Mouse (Mus musculus): Measurements from ENCODE around the gene Gramd4.
"Not testable (repeated sequence)": the region's sequence is repeated elsewhere in the genome, so short reads cannot be mapped to it uniquely, and the experiment has no call there.

Gramd4 gene

GRCm38 (mm10) chr15:86116421-86116820 lies 58.9 kb downstream of the Gramd4 start:
- DNase-seq (ENCODE audit: low spot score): no peak

- DNase-seq (ENCODE audit: low spot score): no peak
These were observed 59.9 kb downstream of the Gramd4 start for GRCm38 (mm10) chr15:86117115-86118100.

DNA sequence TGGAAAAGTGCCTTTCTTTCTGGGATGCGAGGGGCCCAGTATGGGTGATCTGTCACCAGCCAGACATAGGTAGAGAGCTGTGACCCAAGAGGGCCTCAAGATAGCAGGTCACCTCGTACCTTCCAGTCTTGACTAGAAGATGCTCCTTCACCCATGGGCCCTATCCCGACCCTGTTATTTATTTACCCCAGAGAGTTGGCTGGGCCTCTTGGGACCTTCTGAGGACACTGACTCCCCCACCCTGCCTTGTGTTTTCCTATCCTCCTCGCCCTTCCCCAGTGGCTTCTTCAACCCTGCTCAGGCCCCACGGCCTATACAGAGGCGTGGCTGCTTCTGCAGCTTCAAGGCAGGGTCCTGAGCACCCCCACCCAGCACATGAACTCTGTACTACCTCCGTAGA lies 61.7 kb downstream of the Gramd4 start:
- DNase-seq (ENCODE audit: low spot score): no peak

DNA sequence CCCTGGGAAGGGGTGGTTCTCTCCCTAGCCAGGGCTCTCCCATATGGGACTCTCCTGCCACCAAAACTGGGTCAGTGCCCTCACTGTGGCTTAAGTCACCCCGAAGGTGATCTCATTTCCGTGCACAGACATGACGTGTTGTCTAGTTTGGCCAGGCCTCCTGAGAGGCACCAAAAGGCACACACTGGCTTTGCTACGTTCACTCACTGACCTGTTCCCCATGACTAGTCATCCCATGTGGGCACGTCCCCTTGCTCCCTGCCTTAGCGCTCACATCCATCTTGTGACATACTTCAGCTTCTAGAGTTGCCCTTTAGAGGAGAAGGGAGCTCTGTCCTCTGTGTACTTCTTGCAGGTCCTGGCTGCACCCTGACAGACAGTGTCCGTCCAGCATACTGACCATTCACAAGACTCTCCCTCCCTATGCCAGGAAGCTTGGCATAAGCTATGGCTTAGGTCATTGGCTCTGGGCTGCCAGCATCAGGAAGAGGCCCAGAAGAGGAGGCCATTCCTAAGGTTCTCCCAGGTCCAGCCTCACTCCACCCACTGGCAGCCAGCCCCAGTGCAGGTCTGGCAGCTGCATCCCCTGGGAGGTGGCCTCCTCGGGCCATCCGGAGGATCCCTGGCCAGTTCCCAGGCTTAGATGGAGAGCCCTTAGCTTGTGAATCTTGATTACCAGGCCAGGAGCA lies 64.9 kb downstream of the Gramd4 start:
- peak; percentile 36 for DNase-seq (ENCODE audit: low spot score)

DNA sequence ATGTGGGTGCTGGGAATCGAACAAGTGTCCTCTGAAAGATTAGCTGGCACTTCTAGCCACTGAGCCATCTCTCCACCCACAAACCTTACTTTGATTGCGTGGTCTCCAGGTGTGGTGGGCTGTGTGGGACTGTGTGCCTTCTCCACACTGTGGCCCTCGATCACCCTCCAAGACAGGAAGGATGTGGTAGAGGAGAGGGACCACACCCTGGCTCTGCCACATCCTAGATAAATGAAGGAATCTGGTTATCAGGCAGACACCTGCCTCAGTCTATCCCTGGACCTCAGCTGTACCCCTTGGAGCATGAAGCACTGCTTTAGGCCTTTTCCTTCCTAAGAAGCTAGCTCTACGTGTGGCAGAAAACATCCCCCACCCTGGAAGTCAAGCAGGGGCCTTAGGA lies 65.9 kb downstream of the Gramd4 start:
- no peak for DNase-seq (ENCODE audit: low spot score)

GRCm38 (mm10) chr15:86124359-86124758 lies 66.9 kb downstream of the Gramd4 start:
- peak; percentile 67 for DNase-seq (ENCODE audit: low spot score)

DNA sequence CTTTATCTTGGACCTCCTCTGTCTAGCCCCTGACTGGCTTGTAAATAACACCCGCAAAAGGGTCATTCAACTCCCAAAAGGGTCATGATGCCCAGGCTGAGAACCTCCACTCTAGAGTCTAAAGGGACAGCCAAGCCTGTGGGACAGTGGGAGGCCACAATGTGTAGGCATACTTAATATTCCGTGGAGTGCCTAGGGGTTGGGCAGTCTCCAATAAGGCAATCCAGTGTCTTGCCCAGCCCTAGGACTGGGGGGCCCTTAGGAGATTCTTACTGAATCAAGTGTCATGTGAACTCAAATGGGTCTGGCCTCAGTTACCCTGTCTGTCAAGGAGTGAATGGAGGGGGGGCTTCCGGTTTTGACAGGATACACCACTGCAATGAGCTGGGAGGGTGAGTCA lies 71.5 kb downstream of the Gramd4 start:
- DNase-seq (ENCODE audit: low spot score): no peak

GRCm38 (mm10) chr15:86130657-86131056 lies 73.2 kb downstream of the Gramd4 start:
- DNase-seq (ENCODE audit: low spot score): no peak

- DNase-seq (ENCODE audit: low spot score): peak; percentile 87
These were observed 77.7 kb downstream of the Gramd4 start for GRCm38 (mm10) chr15:86134941-86135783.

DNA sequence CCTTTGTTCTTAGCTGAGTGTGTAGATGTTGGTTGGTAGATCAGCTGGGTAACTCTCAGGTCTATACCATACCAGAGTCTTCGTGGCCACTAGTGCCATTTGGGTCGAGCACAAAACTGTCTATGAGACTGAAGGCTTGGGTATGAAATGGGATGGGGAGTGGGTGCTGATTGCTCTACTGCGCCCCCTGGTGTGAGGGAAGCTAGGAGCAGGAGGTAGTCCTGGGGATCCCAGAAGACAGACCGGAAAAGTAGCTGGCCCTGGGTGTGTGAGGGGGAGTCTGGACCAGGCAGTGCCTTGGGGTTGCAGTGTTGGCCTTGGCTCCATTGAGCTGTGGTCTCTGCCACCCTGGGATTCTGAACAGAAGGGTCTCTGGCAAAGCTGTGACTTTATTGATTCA lies 80.1 kb downstream of the Gramd4 start:
- DNase-seq (ENCODE audit: low spot score): no peak

- DNase-seq (ENCODE audit: low spot score): peak; percentile 55
These were observed 82.8 kb downstream of the Gramd4 start for GRCm38 (mm10) chr15:86140323-86140722.

GRCm38 (mm10) chr15:86144577-86144976 lies 87.1 kb downstream of the Gramd4 start:
- DNase-seq (ENCODE audit: low spot score): no peak

DNA sequence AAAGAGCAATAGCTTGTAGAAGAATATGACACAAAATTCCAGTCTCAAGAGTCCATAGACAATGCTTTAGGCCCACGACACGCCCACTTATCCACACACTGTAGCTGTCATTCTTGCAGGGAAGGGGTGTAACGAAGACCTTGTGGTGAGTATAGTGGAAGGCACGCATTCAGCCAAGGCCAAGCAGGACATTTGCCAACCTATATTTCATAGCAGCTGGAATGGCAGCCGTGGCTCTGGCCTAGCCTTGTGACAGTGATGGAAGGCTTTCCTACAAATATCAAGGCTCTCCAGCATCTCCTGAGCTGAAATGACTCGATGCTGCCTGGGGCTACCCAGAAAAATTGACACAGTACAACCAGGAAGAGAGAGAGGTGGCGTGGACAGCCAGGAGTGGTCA lies 87.6 kb downstream of the Gramd4 start:
- DNase-seq (ENCODE audit: low spot score): no peak

DNA sequence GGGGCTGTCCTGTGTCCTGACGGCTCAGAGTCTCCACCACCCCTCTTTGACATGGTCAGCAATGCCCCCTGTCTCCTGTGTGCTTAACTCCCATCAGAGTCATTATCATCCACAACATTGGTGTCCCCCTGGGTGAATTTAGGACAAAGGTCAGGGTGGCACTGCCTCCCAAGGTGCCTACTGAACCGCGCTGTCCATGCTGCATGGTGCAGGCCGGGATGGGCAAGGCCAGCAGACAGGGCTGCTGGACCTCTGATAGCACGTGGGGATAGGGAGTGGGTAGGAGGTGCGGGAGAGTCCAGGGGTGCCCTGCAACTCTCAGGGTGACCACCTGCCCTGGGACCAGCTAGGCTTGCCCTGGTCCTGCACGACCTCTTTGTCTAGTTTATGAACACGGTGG lies 89.4 kb downstream of the Gramd4 start:
- DNase-seq (ENCODE audit: low spot score): no peak

- no peak for DNase-seq (ENCODE audit: low spot score)
These were observed 93.1 kb downstream of the Gramd4 start for GRCm38 (mm10) chr15:86150593-86150992.

DNA sequence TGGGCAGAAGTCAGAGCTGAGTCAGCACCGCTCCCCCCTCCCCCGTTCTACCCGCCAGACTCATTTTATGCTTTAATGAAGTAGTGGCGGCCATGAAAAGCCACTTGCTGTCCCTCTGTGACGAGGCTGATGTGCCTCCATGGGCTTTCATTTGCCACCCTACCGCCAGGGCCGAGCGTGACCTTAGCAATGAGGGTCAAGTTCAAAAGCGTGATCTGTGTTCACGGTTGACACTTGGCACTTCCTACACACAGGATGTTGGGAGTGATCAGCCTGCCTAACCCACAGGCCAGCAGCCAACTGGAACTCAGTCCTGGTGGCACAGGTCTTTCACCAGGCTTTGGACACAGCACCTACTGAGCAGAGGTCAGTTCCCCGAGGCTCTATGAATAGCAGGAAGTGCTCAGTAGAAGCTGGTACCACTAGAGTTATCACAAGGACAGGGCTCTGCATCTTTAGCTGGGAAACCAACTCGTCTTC lies 96.0 kb downstream of the Gramd4 start:
- DNase-seq (ENCODE audit: low spot score): no peak

DNA sequence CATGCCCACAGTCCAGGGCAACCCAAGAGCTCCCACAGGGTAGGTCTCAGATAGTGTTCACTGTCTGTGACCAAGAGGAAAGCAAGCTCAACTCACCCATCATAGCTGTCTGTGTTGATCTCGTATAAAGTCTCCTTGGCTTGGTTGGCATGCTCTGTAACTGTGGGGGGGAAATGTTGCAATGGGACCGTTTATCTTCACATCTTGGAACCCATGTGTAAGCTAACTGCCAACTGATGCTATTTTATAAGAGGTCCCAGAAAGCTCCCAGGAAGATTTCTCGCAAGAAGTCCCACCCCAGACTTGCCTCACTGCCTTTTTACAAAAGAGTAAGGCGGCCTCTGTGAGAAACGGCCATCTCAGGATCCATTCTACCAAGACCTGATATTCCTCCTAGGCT lies 99.0 kb downstream of the Gramd4 start:
- no peak for DNase-seq (ENCODE audit: low spot score)

DNA sequence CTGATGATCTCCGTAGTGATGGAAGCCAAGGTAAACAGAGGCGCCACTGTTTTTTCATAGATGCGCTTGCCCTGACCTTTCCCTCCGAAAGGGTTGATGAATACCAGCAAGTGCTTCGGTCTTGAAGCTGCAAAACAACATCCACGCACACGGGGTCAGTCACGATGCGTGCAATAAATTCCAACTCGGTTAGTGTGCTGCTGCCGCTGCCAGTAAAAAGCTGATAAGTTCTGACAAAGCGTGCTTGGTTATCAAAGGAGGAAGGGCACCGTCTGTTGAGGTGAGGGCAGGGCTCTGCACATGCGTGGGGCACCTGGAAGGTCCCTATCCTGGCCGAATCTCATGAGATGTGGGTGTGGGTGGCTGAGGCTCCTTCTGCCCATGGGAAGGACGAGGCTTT lies 101.6 kb downstream of the Gramd4 start:
- no peak for DNase-seq (ENCODE audit: low spot score)

- DNase-seq (ENCODE audit: low spot score): no peak
These were observed 102.2 kb downstream of the Gramd4 start for GRCm38 (mm10) chr15:86159719-86160118.

DNA sequence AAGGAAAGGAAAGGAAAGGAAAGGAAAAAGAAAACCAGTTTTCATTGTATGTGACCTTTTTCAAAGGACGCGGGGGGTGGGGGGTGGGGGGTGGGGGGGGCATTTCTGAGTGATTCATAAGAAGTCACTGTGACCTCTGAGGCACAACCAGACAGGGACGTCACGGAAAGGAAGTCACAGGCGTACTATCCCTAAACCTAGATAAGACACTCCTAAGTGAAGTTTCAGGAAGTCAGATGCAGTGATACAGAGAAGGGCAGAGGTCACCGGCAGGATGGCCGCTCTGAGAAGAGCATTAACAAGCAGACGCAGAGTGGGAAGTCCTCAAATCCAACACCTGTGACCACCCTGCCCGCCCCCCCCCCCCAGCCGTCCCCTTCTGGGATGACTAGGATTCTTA lies 103.4 kb downstream of the Gramd4 start:
- DNase-seq (ENCODE audit: low spot score): no peak

GRCm38 (mm10) chr15:86161800-86162199 lies 104.3 kb downstream of the Gramd4 start:
- DNase-seq (ENCODE audit: low spot score): not testable (repeated sequence)

- DNase-seq (ENCODE audit: low spot score): no peak
These were observed 107.3 kb downstream of the Gramd4 start for GRCm38 (mm10) chr15:86164718-86165345.

Data from ovary, postnatal 14 days (tissue).